Comparison of ENCODE assay signal across 12 mouse cellular contexts in genomic region chr8:91990952-91991351, GRCm38 (mm10).
DNase-seq lines count a peak whose midpoint lies in the region; ATAC-seq and TF ChIP-seq lines count a peak whose summit lies in the region.
"Had no signal": no experiment of that assay in that cellular context is flagged by ENCODE, and none has a peak within 500 bp of the region (broad histone marks: within the 10 kb centered on the region; RNA-seq: fewer than 3 reads in every experiment).

No protein-coding gene starts in this region.

- H3K27me3 ChIP-seq in forebrain, embryonic 12.5 days: peaks cover 86% of the 10 kb centered on the region
- peaks cover 14% of the 10 kb centered on the region for H3K27me3 ChIP-seq in forebrain, embryonic 16.5 days (replicated peaks; ENCODE audit: control insufficient read depth, insufficient read depth, low read length)
- H3K27me3 ChIP-seq in heart, postnatal 0 days (ENCODE audit: control insufficient read depth, insufficient read depth, low read length): 0 out of 2 replicates have a peak, but pooled peaks cover 8% of the 10 kb centered on the region
- H3K27me3 ChIP-seq in midbrain, embryonic 14.5 days (ENCODE audit: control insufficient read depth, insufficient read depth, low read length): no peaks in the 10 kb centered on the region

- peak overlapping the region; percentile 42 for H3K4me2 ChIP-seq in forebrain, embryonic 12.5 days
- no peak overlapping the region for H3K4me2 ChIP-seq in forebrain, embryonic 16.5 days (ENCODE audit: low read length)
- H3K4me2 ChIP-seq in heart, postnatal 0 days (ENCODE audit: low read depth, low read length): peak overlapping the region; percentile 56
- H3K4me2 ChIP-seq in midbrain, embryonic 14.5 days (ENCODE audit: low read length): peak overlapping the region; percentile 44

- H3K4me1 ChIP-seq in forebrain, embryonic 12.5 days: peaks cover 55% of the 10 kb centered on the region
- H3K4me1 ChIP-seq in forebrain, embryonic 16.5 days (replicated peaks; ENCODE audit: control insufficient read depth, insufficient read depth, low read length): peaks cover 31% of the 10 kb centered on the region
- peaks cover 36% of the 10 kb centered on the region for H3K4me1 ChIP-seq in heart, postnatal 0 days (ENCODE audit: control insufficient read depth, insufficient read depth)
- H3K4me1 ChIP-seq in midbrain, embryonic 14.5 days (ENCODE audit: control insufficient read depth, insufficient read depth, low read length): peaks cover 43% of the 10 kb centered on the region

- peak; percentile 32 to 39 for DNase-seq in kidney, postnatal 25 days
- no peak for DNase-seq in kidney, adult 9 months
- DNase-seq in heart, postnatal 0 days (ENCODE audit: low spot score): no peak
- DNase-seq in midbrain, embryonic 14.5 days: peak; percentile 62
- no peak for DNase-seq in right cerebral cortex, postnatal 4 days
- DNase-seq: adrenal gland, postnatal 10 days; cerebellum, adult 18-20 months; gastrocnemius, postnatal 14 days; layer of hippocampus, postnatal 36 days had no signal

- H3K9me3 ChIP-seq in forebrain, embryonic 12.5 days: 0 out of 2 replicates have a peak, but pooled peaks cover 3% of the 10 kb centered on the region
- no peaks in the 10 kb centered on the region for H3K9me3 ChIP-seq in forebrain, embryonic 16.5 days (ENCODE audit: control insufficient read depth, low read length)
- no peaks in the 10 kb centered on the region for H3K9me3 ChIP-seq in heart, postnatal 0 days (replicated peaks; ENCODE audit: control insufficient read depth, low read length)
- no peaks in the 10 kb centered on the region for H3K9me3 ChIP-seq in midbrain, embryonic 14.5 days (ENCODE audit: control insufficient read depth, low read length)

- WGBS in forebrain, embryonic 12.5 days: 40% methylated on average over 5 of the region's 5 CpGs
- 21% methylated on average over 5 of the region's 5 CpGs for WGBS in forebrain, embryonic 16.5 days
- WGBS in heart, postnatal 0 days: 44% methylated on average over 5 of the region's 5 CpGs
- WGBS in midbrain, embryonic 14.5 days: 5% methylated on average over 5 of the region's 5 CpGs

- peak overlapping the region; percentile 72; the same call in 1 of the 2 replicates for H3K27ac ChIP-seq in forebrain, embryonic 12.5 days
- H3K27ac ChIP-seq in forebrain, embryonic 16.5 days (ENCODE audit: low read length): no peak overlapping the region
- peak overlapping the region; percentile 79 for H3K27ac ChIP-seq in heart, postnatal 0 days (ENCODE audit: low read depth)
- H3K27ac ChIP-seq in midbrain, embryonic 14.5 days (replicated peaks; ENCODE audit: low read depth, low read length): peak overlapping the region; percentile 89

- TF ChIP-seq CTCF in heart, postnatal 0 days (IDR thresholded peaks at IDR 0.05; ENCODE audit: low read depth): no peak

- H3K9ac ChIP-seq in forebrain, embryonic 12.5 days: no peak overlapping the region
- no peak overlapping the region for H3K9ac ChIP-seq in forebrain, embryonic 16.5 days (replicated peaks; ENCODE audit: low read depth, low read length)
- 0 out of 2 replicates have a peak overlapping the region, but pooled peaks have one; percentile 31 for H3K9ac ChIP-seq in heart, postnatal 0 days (replicated peaks; ENCODE audit: low read depth, low read length)
- H3K9ac ChIP-seq in midbrain, embryonic 14.5 days (replicated peaks; ENCODE audit: low read length): no peak overlapping the region

- ATAC-seq in forebrain, embryonic 12.5 days (ENCODE audit: low FRiP score): no peak
- ATAC-seq in forebrain, embryonic 16.5 days: no peak
- no peak for ATAC-seq in heart, postnatal 0 days (ENCODE audit: insufficient read depth, low read depth)
- ATAC-seq in midbrain, embryonic 14.5 days (ENCODE audit: low FRiP score, low TSS enrichment): no peak
- ATAC-seq in CD4-positive, CD25-positive, alpha-beta regulatory T cell, adult 4 months: no peak

- TF ChIP-seq EP300 in heart, postnatal 0 days (IDR thresholded peaks at IDR 0.05; ENCODE audit: low read depth): no peak

- no peaks in the 10 kb centered on the region for H3K36me3 ChIP-seq in forebrain, embryonic 12.5 days (replicated peaks)
- no peaks in the 10 kb centered on the region for H3K36me3 ChIP-seq in forebrain, embryonic 16.5 days (ENCODE audit: control insufficient read depth, insufficient read depth)
- H3K36me3 ChIP-seq in heart, postnatal 0 days (replicated peaks; ENCODE audit: control insufficient read depth, insufficient read depth, low read length): no peaks in the 10 kb centered on the region
- no peaks in the 10 kb centered on the region for H3K36me3 ChIP-seq in midbrain, embryonic 14.5 days (ENCODE audit: control insufficient read depth, insufficient read depth, low read length)

- no peak overlapping the region for H3K4me3 ChIP-seq in forebrain, embryonic 12.5 days (replicated peaks)
- H3K4me3 ChIP-seq in forebrain, embryonic 16.5 days (replicated peaks; ENCODE audit: low read length): no peak overlapping the region
- peak overlapping the region; percentile 30 for H3K4me3 ChIP-seq in heart, postnatal 0 days (ENCODE audit: low read depth, low read length)
- no peak overlapping the region for H3K4me3 ChIP-seq in midbrain, embryonic 14.5 days (replicated peaks; ENCODE audit: low read depth, low read length)

Comparison
In these comparisons a context has a peak if more than half of its experiments do, and no peak if none do; other contexts are left out.
1. DNase-seq: peak in kidney, postnatal 25 days (2 of 2) and midbrain, embryonic 14.5 days (single experiment); none in kidney, adult 9 months (single experiment), heart, postnatal 0 days (single experiment) and right cerebral cortex, postnatal 4 days (single experiment).